Mouse (Mus musculus): ENCODE data around the gene Bak1. TPM values are rescaled to one million over a fixed set of nuclear protein-coding genes. Genes with fewer than 3 reads are reported as not detected.
A peak's percentile ranks its signal among the peaks of the same experiment; 100 is the strongest.

The Bak1 gene
- polyA plus RNA-seq, 1 experiment from 2014 or later = 8.9 TPM

DNA sequence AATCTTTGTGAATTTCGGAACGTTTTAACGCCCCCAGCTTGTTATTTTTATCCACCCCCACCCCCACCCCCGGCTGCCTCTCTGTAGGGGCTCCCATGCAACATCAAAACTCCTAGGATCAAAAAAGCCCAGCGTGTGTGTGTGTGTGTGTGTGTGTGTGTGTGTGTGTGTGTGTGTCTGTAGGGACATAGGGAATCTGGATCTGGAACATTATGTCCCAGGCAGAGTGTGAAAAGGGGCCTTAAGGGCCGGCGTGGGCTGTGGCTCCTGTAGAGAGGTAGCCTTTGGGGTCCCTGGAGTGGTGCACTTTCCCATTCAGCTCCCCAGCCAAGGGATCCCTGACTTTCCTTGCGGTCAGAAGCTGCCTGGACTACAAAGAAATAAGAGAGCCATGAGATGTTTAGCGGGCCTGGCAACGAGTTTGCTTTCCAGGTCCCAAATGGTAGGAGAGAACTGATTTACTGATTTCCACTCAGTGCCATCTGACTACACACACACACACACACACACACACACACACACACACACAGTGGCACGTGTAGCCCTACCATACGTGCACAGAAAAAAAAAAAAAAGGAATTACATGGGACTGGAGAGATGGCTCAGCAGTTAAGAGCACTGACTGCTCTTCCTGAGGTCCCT lies 10.1 kb downstream of the Bak1 start:
- Histone ChIP-seq H3K4me2 (peak overlapping the region; percentile 51), H3K27me3 (ENCODE audit: control insufficient read depth, insufficient read depth, low read length) (no peaks in the 10 kb centered on the region), H3K4me3 (ENCODE audit: low read depth, low read length) (no peak overlapping the region), H3K9ac (ENCODE audit: low read length) (peak overlapping the region; percentile 46; the same call in 1 of the 2 replicates), H3K4me1 (ENCODE audit: control insufficient read depth, insufficient read depth, low read length) (peaks cover 4% of the 10 kb centered on the region), H3K36me3 (ENCODE audit: control insufficient read depth, insufficient read depth, low read length) (peaks cover 5% of the 10 kb centered on the region; the same call in 1 of the 2 replicates), H3K27ac (ENCODE audit: low read depth, low read length) (no peak overlapping the region), H3K9me3 (ENCODE audit: control insufficient read depth, low read length) (no peaks in the 10 kb centered on the region)
- 38% methylated on average over 12 of the region's 12 CpGs for WGBS
- DNase-seq (ENCODE audit: low spot score, missing footprints) (no peak), ATAC-seq (ENCODE audit: low FRiP score) (0 out of 2 replicates have a peak, but pooled peaks have one; percentile 27)

- no peaks in the 10 kb centered on the region for H3K27me3 ChIP-seq (ENCODE audit: control insufficient read depth, insufficient read depth, low read length)
- DNase-seq (ENCODE audit: low spot score, missing footprints) = peak; percentile 99
These were observed 11.0 kb downstream of the Bak1 start for GRCm38 (mm10) chr17:27017564-27018499.

DNA sequence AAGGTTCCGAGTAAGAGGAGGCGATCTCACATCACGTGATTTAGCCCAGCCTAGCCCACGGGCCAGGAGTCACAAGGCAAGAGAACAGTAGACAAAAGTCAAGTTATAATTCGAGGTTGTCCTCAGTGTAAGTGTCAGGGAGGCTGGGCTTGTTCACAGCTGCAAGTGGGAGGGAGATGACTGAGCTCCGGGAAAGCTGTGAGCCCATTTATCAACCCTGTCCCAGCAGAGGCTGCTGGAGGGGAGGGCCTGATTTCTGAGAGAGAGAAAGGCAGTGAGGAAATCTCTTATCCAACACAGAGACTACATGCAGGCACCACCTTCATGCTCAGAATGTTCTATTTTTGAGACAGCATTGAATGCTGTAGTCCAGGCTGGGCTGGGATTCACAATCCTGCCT lies 15.9 kb downstream of the Bak1 start:
- DNase-seq (ENCODE audit: low spot score, missing footprints) = no peak
- no peak overlapping the region for H3K27ac ChIP-seq (ENCODE audit: low read depth, low read length)
- no peak for ATAC-seq (ENCODE audit: low FRiP score)
- no peaks in the 10 kb centered on the region for H3K4me1 ChIP-seq (ENCODE audit: control insufficient read depth, insufficient read depth, low read length)
- no peaks in the 10 kb centered on the region for H3K36me3 ChIP-seq (ENCODE audit: control insufficient read depth, insufficient read depth, low read length)
- no peak overlapping the region for H3K4me3 ChIP-seq (ENCODE audit: low read depth, low read length)
- H3K27me3 ChIP-seq (ENCODE audit: control insufficient read depth, insufficient read depth, low read length) = no peaks in the 10 kb centered on the region
- no peak overlapping the region for H3K4me2 ChIP-seq
- 56% methylated on average over 6 of the region's 6 CpGs for WGBS
- H3K9me3 ChIP-seq (ENCODE audit: control insufficient read depth, low read length) = no peaks in the 10 kb centered on the region
- H3K9ac ChIP-seq (ENCODE audit: low read length) = 0 out of 2 replicates have a peak overlapping the region, but pooled peaks have one; percentile 20

More at GRCm38 (mm10) chr17:27017564-27018499, 11.0 kb downstream of the Bak1 start:
- peaks cover 4% of the 10 kb centered on the region for H3K4me1 ChIP-seq (ENCODE audit: control insufficient read depth, insufficient read depth, low read length)
- peak overlapping the region; percentile 46; the same call in 1 of the 2 replicates for H3K9ac ChIP-seq (ENCODE audit: low read length)
- H3K27ac ChIP-seq (ENCODE audit: low read depth, low read length) = no peak overlapping the region
- peak overlapping the region; percentile 51 for H3K4me2 ChIP-seq
- ATAC-seq (ENCODE audit: low FRiP score) = peak; percentile 78
- H3K36me3 ChIP-seq (ENCODE audit: control insufficient read depth, insufficient read depth, low read length) = peaks cover 5% of the 10 kb centered on the region; the same call in 1 of the 2 replicates
- H3K9me3 ChIP-seq (ENCODE audit: control insufficient read depth, low read length) = no peaks in the 10 kb centered on the region
- peak overlapping the region; percentile 28 for H3K4me3 ChIP-seq (ENCODE audit: low read depth, low read length)
- 8% methylated on average over 34 of the region's 34 CpGs for WGBS

- Histone ChIP-seq H3K4me2 (no peak overlapping the region), H3K9me3 (ENCODE audit: control insufficient read depth, low read length) (no peaks in the 10 kb centered on the region), H3K4me1 (ENCODE audit: control insufficient read depth, insufficient read depth, low read length) (no peaks in the 10 kb centered on the region), H3K27me3 (ENCODE audit: control insufficient read depth, insufficient read depth, low read length) (no peaks in the 10 kb centered on the region), H3K4me3 (ENCODE audit: low read depth, low read length) (no peak overlapping the region), H3K27ac (ENCODE audit: low read depth, low read length) (no peak overlapping the region), H3K9ac (ENCODE audit: low read length) (no peak overlapping the region), H3K36me3 (ENCODE audit: control insufficient read depth, insufficient read depth, low read length) (no peaks in the 10 kb centered on the region)
- WGBS = 72% methylated on average over 14 of the region's 14 CpGs
- no peak for ATAC-seq (ENCODE audit: low FRiP score)
- no peak for DNase-seq (ENCODE audit: low spot score, missing footprints)
These were observed 16.7 kb downstream of the Bak1 start for GRCm38 (mm10) chr17:27011998-27012672.

- 89% methylated on average over 10 of the region's 10 CpGs for WGBS
- ATAC-seq (ENCODE audit: low FRiP score) (no peak), DNase-seq (ENCODE audit: low spot score, missing footprints) (no peak)
- H3K4me1 ChIP-seq (ENCODE audit: control insufficient read depth, insufficient read depth, low read length) = no peaks in the 10 kb centered on the region
- no peaks in the 10 kb centered on the region for H3K9me3 ChIP-seq (ENCODE audit: control insufficient read depth, low read length)
- no peak overlapping the region for H3K9ac ChIP-seq (ENCODE audit: low read length)
- no peaks in the 10 kb centered on the region for H3K36me3 ChIP-seq (ENCODE audit: control insufficient read depth, insufficient read depth, low read length)
- no peak overlapping the region for H3K27ac ChIP-seq (ENCODE audit: low read depth, low read length)
- no peak overlapping the region for H3K4me3 ChIP-seq (ENCODE audit: low read depth, low read length)
- H3K4me2 ChIP-seq = no peak overlapping the region
- H3K27me3 ChIP-seq (ENCODE audit: control insufficient read depth, insufficient read depth, low read length) = no peaks in the 10 kb centered on the region
These were observed 17.6 kb downstream of the Bak1 start for GRCm38 (mm10) chr17:27011167-27011566.

GRCm38 (mm10) chr17:27008277-27008676 lies 20.5 kb downstream of the Bak1 start:
- WGBS = 83% methylated on average over 2 of the region's 2 CpGs
- no peak for ATAC-seq (ENCODE audit: low FRiP score)
- Histone ChIP-seq H3K27me3 (ENCODE audit: control insufficient read depth, insufficient read depth, low read length) (no peaks in the 10 kb centered on the region), H3K9me3 (ENCODE audit: control insufficient read depth, low read length) (no peaks in the 10 kb centered on the region), H3K27ac (ENCODE audit: low read depth, low read length) (no peak overlapping the region), H3K4me2 (no peak overlapping the region), H3K4me3 (ENCODE audit: low read depth, low read length) (no peak overlapping the region), H3K36me3 (ENCODE audit: control insufficient read depth, insufficient read depth, low read length) (no peaks in the 10 kb centered on the region), H3K9ac (ENCODE audit: low read length) (no peak overlapping the region), H3K4me1 (ENCODE audit: control insufficient read depth, insufficient read depth, low read length) (no peaks in the 10 kb centered on the region)
- no peak for DNase-seq (ENCODE audit: low spot score, missing footprints)

GRCm38 (mm10) chr17:27005644-27006043 lies 23.2 kb downstream of the Bak1 start:
- WGBS = 72% methylated on average over 11 of the region's 11 CpGs
- ATAC-seq (ENCODE audit: low FRiP score) = no peak

GRCm38 (mm10) chr17:27004903-27005485 lies 23.8 kb downstream of the Bak1 start:
- DNase-seq (ENCODE audit: low spot score, missing footprints) (peak; percentile 59), ATAC-seq (ENCODE audit: low FRiP score) (no peak)
- Histone ChIP-seq H3K4me1 (ENCODE audit: control insufficient read depth, insufficient read depth, low read length) (no peaks in the 10 kb centered on the region), H3K27ac (ENCODE audit: low read depth, low read length) (no peak overlapping the region), H3K27me3 (ENCODE audit: control insufficient read depth, insufficient read depth, low read length) (no peaks in the 10 kb centered on the region), H3K4me2 (no peak overlapping the region), H3K9me3 (ENCODE audit: control insufficient read depth, low read length) (no peaks in the 10 kb centered on the region), H3K4me3 (ENCODE audit: low read depth, low read length) (no peak overlapping the region), H3K9ac (ENCODE audit: low read length) (no peak overlapping the region), H3K36me3 (ENCODE audit: control insufficient read depth, insufficient read depth, low read length) (no peaks in the 10 kb centered on the region)
- 44% methylated on average over 19 of the region's 19 CpGs for WGBS

More at GRCm38 (mm10) chr17:27005644-27006043, 23.2 kb downstream of the Bak1 start:
- Histone ChIP-seq H3K36me3 (ENCODE audit: control insufficient read depth, insufficient read depth, low read length) (no peaks in the 10 kb centered on the region), H3K9me3 (ENCODE audit: control insufficient read depth, low read length) (no peaks in the 10 kb centered on the region), H3K4me2 (no peak overlapping the region), H3K4me3 (ENCODE audit: low read depth, low read length) (no peak overlapping the region), H3K27ac (ENCODE audit: low read depth, low read length) (no peak overlapping the region), H3K4me1 (ENCODE audit: control insufficient read depth, insufficient read depth, low read length) (no peaks in the 10 kb centered on the region), H3K27me3 (ENCODE audit: control insufficient read depth, insufficient read depth, low read length) (no peaks in the 10 kb centered on the region), H3K9ac (ENCODE audit: low read length) (no peak overlapping the region)
- peak; percentile 62 for DNase-seq (ENCODE audit: low spot score, missing footprints)
